Mouse (Mus musculus) G1E (cell line): ENCODE data around the gene Tufm.

Experiments
- CTCF ChIP-seq: IDR thresholded peaks from 2 replicates; pipeline ENCODE4 v1.5.1; 2012; ENCODE audit warnings: low read depth, low read length, inconsistent platforms, mixed read lengths
- GATA1 ChIP-seq: IDR thresholded peaks from 2 replicates; pipeline ENCODE4 v1.6.1; 2012; ENCODE audit warnings: borderline replicate concordance, low read length, inconsistent platforms, mixed read lengths
- POLR2AphosphoS5 ChIP-seq: IDR thresholded peaks from 2 replicates; pipeline ENCODE4 v1.6.1; 2012; ENCODE audit warnings: low read depth, low read length, inconsistent platforms; ENCODE audit not compliant: insufficient replicate concordance
- TAL1 ChIP-seq: conservative IDR thresholded peaks from 2 replicates; pipeline ENCODE4 v1.6.1; 2012; ENCODE audit warnings: low read depth, low read length, inconsistent platforms, mixed read lengths

DNA sequence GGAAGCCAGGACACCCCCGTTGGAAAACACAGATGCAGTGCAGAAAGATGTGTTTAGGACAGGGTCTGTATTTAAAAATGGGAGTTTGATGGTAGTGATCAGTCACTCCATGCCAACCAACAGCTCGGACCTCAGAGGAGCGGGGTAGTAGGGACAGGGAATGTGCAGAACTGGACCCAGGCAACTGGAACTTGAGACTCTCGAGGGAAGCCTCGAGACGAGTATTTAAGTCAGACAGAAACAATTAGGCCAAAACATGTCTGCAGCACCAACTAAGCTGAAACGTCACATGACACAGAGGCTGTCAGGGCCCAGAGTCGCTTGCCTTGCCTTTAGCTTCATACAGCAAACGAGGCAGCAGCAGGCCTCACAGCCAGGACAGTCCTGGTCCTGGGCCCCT, 21.0 kb upstream of the Tufm start:
- TF ChIP-seq CTCF (no peak), TAL1 (no peak), GATA1 (no peak), POLR2AphosphoS5 (no peak)
